Mouse (Mus musculus): ENCODE measurements at regions not wholly inside any gene's neighbourhood (a gene's known extent, or its start where the extent isn't known, plus 50 kb on each side); places are given as distances from the start of the nearest gene placed in this dataset.

DNA sequence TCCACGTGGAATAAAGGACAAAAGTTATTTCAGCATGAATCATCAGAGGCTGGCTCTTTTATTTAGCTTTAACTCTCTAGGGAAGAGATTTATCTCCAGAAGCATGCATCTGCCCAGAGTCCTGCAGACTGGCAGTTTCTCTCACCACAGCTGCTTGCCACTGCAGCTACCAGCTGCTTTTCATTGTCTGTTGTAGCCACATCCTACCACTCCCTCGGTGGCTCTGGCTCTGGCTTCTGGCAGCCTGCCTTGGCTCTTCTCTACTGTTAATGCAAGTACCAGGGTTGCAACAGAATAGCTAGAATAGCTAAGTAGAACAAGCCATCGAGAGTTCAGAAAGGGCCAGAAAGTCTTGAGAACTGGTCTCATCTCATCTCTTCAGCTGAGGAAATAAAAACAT lies 1014.2 kb downstream of the Nsun3 start:
- H3K27me3 ChIP-seq (replicated peaks; ENCODE audit: control insufficient read depth, insufficient read depth, low read length), result no peaks in the 10 kb centered on the region
- no peak overlapping the region for H3K9ac ChIP-seq (ENCODE audit: low read length)
- H3K27ac ChIP-seq (ENCODE audit: low read depth, low read length), result no peak overlapping the region
- ATAC-seq, result no peak
- no peak for DNase-seq (ENCODE audit: low spot score)
- WGBS, result 73% methylated on average over 3 of the region's 3 CpGs
- H3K4me1 ChIP-seq (ENCODE audit: control insufficient read depth, insufficient read depth, low read length), result no peaks in the 10 kb centered on the region
- no peak overlapping the region for H3K4me2 ChIP-seq (ENCODE audit: low read length)
- H3K9me3 ChIP-seq (replicated peaks; ENCODE audit: control insufficient read depth, low read length), result no peaks in the 10 kb centered on the region
- H3K4me3 ChIP-seq (ENCODE audit: low read depth, low read length), result no peak overlapping the region
- H3K36me3 ChIP-seq (ENCODE audit: control insufficient read depth, insufficient read depth, low read length), result no peaks in the 10 kb centered on the region

DNA sequence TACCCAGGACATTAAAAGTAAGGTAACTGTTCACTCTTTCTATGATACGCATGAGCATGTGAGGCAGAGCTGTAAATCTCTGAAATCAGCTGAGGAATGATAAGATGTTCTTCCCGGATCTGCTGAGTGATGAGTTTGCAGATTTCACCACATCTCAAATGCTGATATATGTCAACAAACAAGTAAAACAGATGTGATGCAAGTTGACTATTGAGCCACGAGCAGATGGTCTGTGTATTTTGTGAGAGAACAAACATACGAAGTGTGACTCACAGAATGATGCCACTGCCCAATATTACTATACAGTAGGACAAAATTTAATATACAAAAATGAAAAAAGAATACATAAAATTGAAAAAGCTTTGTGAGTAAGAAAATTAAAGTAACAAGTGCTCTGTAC lies 1058.9 kb downstream of the Nsun3 start:
- H3K4me2 ChIP-seq (ENCODE audit: low read length), result no peak overlapping the region
- peak; percentile 47 for DNase-seq (ENCODE audit: low spot score)
- peak; percentile 44; the same call in 1 of the 2 replicates for ATAC-seq
- WGBS, result 74% methylated on average over 4 of the region's 4 CpGs
- no peaks in the 10 kb centered on the region for H3K9me3 ChIP-seq (replicated peaks; ENCODE audit: control insufficient read depth, low read length)
- H3K4me3 ChIP-seq (ENCODE audit: low read depth, low read length), result no peak overlapping the region
- H3K9ac ChIP-seq (ENCODE audit: low read length), result no peak overlapping the region
- no peak overlapping the region for H3K27ac ChIP-seq (ENCODE audit: low read depth, low read length)
- H3K4me1 ChIP-seq (ENCODE audit: control insufficient read depth, insufficient read depth, low read length), result no peaks in the 10 kb centered on the region
- H3K27me3 ChIP-seq (replicated peaks; ENCODE audit: control insufficient read depth, insufficient read depth, low read length), result no peaks in the 10 kb centered on the region
- no peaks in the 10 kb centered on the region for H3K36me3 ChIP-seq (ENCODE audit: control insufficient read depth, insufficient read depth, low read length)
